Mouse (Mus musculus) hindbrain, embryonic 16.5 days (tissue): Measurements from ENCODE around the gene Kcnt2. TPM values are rescaled to one million over a fixed set of nuclear protein-coding genes. Genes with fewer than 3 reads are reported as not detected.
A peak's percentile ranks its signal among the peaks of the same experiment; 100 is the strongest.

Experiments used
- ATAC-seq: fragments of 200-750 bp; cut with Nextera tagmentation; 2 replicates; pipeline ENCODE4 v1.8.0; 2017; ENCODE audit warnings: moderate TSS enrichment, moderate library complexity
- H3K27ac ChIP-seq: fragments of 300-500 bp; sonication (generic); 2 replicates; pipeline ENCODE4 v1.5.1; 2014; ENCODE audit warnings: low read depth, mild to moderate bottlenecking, control low read depth, low read length, moderate library complexity
- H3K27me3 ChIP-seq: fragments of 300-500 bp; sonication (generic); replicated peaks from 2 replicates; pipeline ENCODE4 v1.6.1; 2014; ENCODE audit warnings: low read length; ENCODE audit not compliant: control insufficient read depth, insufficient read depth
- H3K36me3 ChIP-seq: fragments of 300-500 bp; sonication (generic); 2 replicates; pipeline ENCODE4 v1.6.1; 2014; ENCODE audit warnings: mild to moderate bottlenecking, low read length, moderate library complexity, mixed read lengths; ENCODE audit not compliant: control insufficient read depth, insufficient read depth
- H3K4me1 ChIP-seq: fragments of 300-500 bp; sonication (generic); 2 replicates; pipeline ENCODE4 v1.6.1; 2014; ENCODE audit warnings: low read depth, low read length; ENCODE audit not compliant: control insufficient read depth, insufficient read depth
- H3K4me2 ChIP-seq: fragments of 300-500 bp; sonication (generic); 2 replicates; pipeline ENCODE4 v1.6.1; 2014; ENCODE audit warnings: mild to moderate bottlenecking, low read length, control low read depth, moderate library complexity
- H3K4me3 ChIP-seq: fragments of 300-500 bp; sonication (generic); 2 replicates; pipeline ENCODE4 v1.5.1; 2014; ENCODE audit warnings: mild to moderate bottlenecking, low read length, control low read depth, moderate library complexity
- H3K9ac ChIP-seq: fragments of 300-500 bp; sonication (generic); 2 replicates; pipeline ENCODE4 v1.6.1; 2014; ENCODE audit warnings: low read depth, mild to moderate bottlenecking, control low read depth, low read length, moderate library complexity
- H3K9me3 ChIP-seq: fragments of 300-500 bp; sonication (generic); 2 replicates; pipeline ENCODE4 v1.6.1; 2014; ENCODE audit warnings: mild to moderate bottlenecking, low read length, moderate library complexity; ENCODE audit not compliant: control insufficient read depth
- WGBS: fragments of 180-500 bp; shearing (Covaris S2); extraction: QIAGEN DNeasy Blood & Tissue Kit; methylation state at CpG from one replicate; pipeline ENCODE4 v1.1.7; 2014; 5-methylcytosine and 5-hydroxymethylcytosine counted together
- polyA plus RNA-seq: library from polyadenylated mRNA; unstranded; fragments of >200 nt; fragmentation: Nextera tagmentation; extraction: Ambion mirVana; gene quantifications from 2 replicates; pipeline ENCODE4 v1.2.1, GENCODE M21; 2015

The Kcnt2 gene
- polyA plus RNA-seq, 1 experiment from 2014 or later: 3.1 TPM

- ATAC-seq: no peak
- Histone ChIP-seq H3K4me2 (no peak overlapping the region), H3K36me3 (no peaks in the 10 kb centered on the region), H3K4me3 (no peak overlapping the region), H3K27ac (no peak overlapping the region), H3K27me3 (no peaks in the 10 kb centered on the region), H3K9me3 (no peaks in the 10 kb centered on the region), H3K9ac (no peak overlapping the region), H3K4me1 (no peaks in the 10 kb centered on the region)
- 94% methylated on average over 2 of the region's 2 CpGs for WGBS
Observed at GRCm38 (mm10) chr1:140492237-140492636, 246.3 kb downstream of the Kcnt2 start.

- no peaks in the 10 kb centered on the region for H3K9me3 ChIP-seq
- no peak overlapping the region for H3K27ac ChIP-seq
- no peak for ATAC-seq
- no peaks in the 10 kb centered on the region for H3K27me3 ChIP-seq
- no peak overlapping the region for H3K9ac ChIP-seq
- H3K4me3 ChIP-seq: no peak overlapping the region
- no peaks in the 10 kb centered on the region for H3K36me3 ChIP-seq
- no peak overlapping the region for H3K4me2 ChIP-seq
- H3K4me1 ChIP-seq: no peaks in the 10 kb centered on the region
Observed at GRCm38 (mm10) chr1:140513451-140513850, 267.5 kb downstream of the Kcnt2 start.

GRCm38 (mm10) chr1:140531285-140531908 is 285.4 kb downstream of the Kcnt2 start:
- 38% methylated on average over 4 of the region's 4 CpGs for WGBS
- H3K4me1 ChIP-seq: no peaks in the 10 kb centered on the region
- no peak overlapping the region for H3K4me2 ChIP-seq

DNA sequence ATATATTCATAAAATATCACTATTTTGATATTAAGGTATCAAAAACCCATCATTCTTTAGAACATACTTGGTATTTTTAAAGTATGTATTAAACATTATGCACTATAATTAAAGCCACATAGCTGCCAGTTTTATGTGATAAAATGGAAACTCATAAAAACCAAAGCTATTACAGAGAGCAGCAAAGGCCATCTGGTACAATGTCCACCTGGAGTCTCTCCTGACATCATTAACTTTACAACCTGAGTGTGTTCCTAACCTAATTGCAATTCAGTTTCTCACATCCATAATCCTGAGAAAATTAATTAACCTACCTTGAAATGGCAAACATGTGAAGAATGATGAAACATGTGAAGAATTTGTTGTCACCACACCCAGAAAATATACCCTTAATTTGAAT is 288.9 kb downstream of the Kcnt2 start:
- no peaks in the 10 kb centered on the region for H3K4me1 ChIP-seq
- H3K4me2 ChIP-seq: no peak overlapping the region
- H3K9ac ChIP-seq: no peak overlapping the region
- no peak overlapping the region for H3K27ac ChIP-seq
- H3K4me3 ChIP-seq: no peak overlapping the region
- no peaks in the 10 kb centered on the region for H3K9me3 ChIP-seq
- ATAC-seq: no peak
- H3K27me3 ChIP-seq: no peaks in the 10 kb centered on the region
- no peaks in the 10 kb centered on the region for H3K36me3 ChIP-seq

More at GRCm38 (mm10) chr1:140531285-140531908, 285.4 kb downstream of the Kcnt2 start:
- Histone ChIP-seq H3K9ac (no peak overlapping the region), H3K9me3 (no peaks in the 10 kb centered on the region), H3K4me3 (no peak overlapping the region), H3K27ac (no peak overlapping the region), H3K36me3 (no peaks in the 10 kb centered on the region), H3K27me3 (no peaks in the 10 kb centered on the region)
- peak; percentile 71; the same call in 1 of the 2 replicates for ATAC-seq

- Histone ChIP-seq H3K27me3 (no peaks in the 10 kb centered on the region), H3K9me3 (no peaks in the 10 kb centered on the region), H3K9ac (no peak overlapping the region), H3K36me3 (no peaks in the 10 kb centered on the region), H3K4me2 (no peak overlapping the region), H3K4me1 (no peaks in the 10 kb centered on the region), H3K27ac (no peak overlapping the region), H3K4me3 (no peak overlapping the region)
- ATAC-seq: no peak
- WGBS: 90% methylated on average over 3 of the region's 3 CpGs
Observed at GRCm38 (mm10) chr1:140542066-140542465, 296.1 kb downstream of the Kcnt2 start.

GRCm38 (mm10) chr1:140548711-140549110 is 302.8 kb downstream of the Kcnt2 start:
- Histone ChIP-seq H3K36me3 (no peaks in the 10 kb centered on the region), H3K9me3 (no peaks in the 10 kb centered on the region), H3K27ac (no peak overlapping the region), H3K27me3 (no peaks in the 10 kb centered on the region), H3K4me1 (no peaks in the 10 kb centered on the region), H3K9ac (no peak overlapping the region), H3K4me2 (no peak overlapping the region), H3K4me3 (no peak overlapping the region)
- no peak for ATAC-seq

DNA sequence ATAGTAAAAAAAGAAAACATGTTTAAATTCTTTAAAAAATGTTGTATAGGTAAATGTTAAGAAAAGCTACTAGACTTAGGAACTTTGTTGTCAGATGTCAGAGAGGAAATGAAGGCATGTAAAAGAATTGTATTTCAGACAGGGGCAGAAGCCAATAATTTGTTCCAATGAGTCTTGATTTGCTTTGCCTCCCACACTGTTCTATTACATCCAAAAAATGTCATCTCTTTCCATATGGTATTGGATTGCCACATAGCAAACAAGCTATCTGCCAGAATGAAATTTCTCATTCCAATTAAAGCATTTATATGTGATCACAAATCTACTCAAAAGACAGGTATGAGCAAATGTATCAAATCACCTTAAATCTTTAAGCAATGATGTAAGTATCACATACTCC is 314.8 kb downstream of the Kcnt2 start:
- H3K27me3 ChIP-seq: no peaks in the 10 kb centered on the region
- no peaks in the 10 kb centered on the region for H3K4me1 ChIP-seq
- H3K9me3 ChIP-seq: no peaks in the 10 kb centered on the region
- H3K27ac ChIP-seq: no peak overlapping the region
- ATAC-seq: no peak
- no peak overlapping the region for H3K9ac ChIP-seq
- no peaks in the 10 kb centered on the region for H3K36me3 ChIP-seq
- H3K4me3 ChIP-seq: no peak overlapping the region
- no peak overlapping the region for H3K4me2 ChIP-seq

DNA sequence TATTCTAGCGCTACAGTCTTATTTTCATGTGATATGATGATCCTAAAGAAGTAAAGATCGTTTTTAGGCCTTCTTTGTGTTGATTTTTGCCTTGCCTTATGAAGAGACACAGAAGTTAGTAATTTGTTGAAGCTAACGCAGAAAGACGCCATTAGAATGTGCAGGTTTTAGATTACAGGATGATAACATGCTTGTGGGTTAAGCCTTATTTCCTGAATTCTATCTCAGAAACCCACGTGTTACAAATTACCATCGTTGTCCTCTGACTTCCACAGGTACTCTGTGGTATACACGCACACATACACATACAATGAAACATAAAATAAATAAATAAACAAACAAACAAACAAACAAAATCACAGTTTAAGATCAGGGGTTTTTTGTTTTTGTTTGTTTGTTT is 326.2 kb downstream of the Kcnt2 start:
- WGBS: 88% methylated on average over 7 of the region's 7 CpGs
- H3K36me3 ChIP-seq: no peaks in the 10 kb centered on the region
- H3K4me1 ChIP-seq: no peaks in the 10 kb centered on the region
- ATAC-seq: no peak
- no peaks in the 10 kb centered on the region for H3K27me3 ChIP-seq
- H3K4me2 ChIP-seq: no peak overlapping the region
- H3K9ac ChIP-seq: no peak overlapping the region
- no peak overlapping the region for H3K27ac ChIP-seq
- H3K9me3 ChIP-seq: no peaks in the 10 kb centered on the region
- no peak overlapping the region for H3K4me3 ChIP-seq

DNA sequence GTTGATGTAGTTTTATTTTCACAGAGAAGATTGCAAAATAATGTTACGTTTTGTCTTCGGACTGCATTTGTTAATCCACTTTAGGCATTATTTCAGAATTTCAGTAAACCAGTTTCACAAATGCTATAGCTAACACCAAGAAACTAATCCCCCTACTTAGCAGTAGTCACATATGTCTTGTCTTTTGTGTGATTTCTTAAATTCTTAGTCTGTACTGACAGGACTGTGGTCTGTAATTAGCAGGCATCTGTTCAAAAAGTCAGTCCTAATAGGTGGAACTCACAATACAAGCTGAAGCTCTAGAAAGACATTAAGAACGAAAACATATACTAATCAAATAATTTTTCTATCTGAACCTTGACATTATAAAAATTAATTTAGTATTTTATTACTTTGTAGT is 332.6 kb downstream of the Kcnt2 start:
- 82% methylated on average over 3 of the region's 3 CpGs for WGBS
- Histone ChIP-seq H3K27ac (no peak overlapping the region), H3K9me3 (no peaks in the 10 kb centered on the region), H3K27me3 (no peaks in the 10 kb centered on the region), H3K9ac (no peak overlapping the region), H3K4me2 (no peak overlapping the region), H3K4me3 (no peak overlapping the region), H3K36me3 (no peaks in the 10 kb centered on the region), H3K4me1 (no peaks in the 10 kb centered on the region)
- no peak for ATAC-seq

DNA sequence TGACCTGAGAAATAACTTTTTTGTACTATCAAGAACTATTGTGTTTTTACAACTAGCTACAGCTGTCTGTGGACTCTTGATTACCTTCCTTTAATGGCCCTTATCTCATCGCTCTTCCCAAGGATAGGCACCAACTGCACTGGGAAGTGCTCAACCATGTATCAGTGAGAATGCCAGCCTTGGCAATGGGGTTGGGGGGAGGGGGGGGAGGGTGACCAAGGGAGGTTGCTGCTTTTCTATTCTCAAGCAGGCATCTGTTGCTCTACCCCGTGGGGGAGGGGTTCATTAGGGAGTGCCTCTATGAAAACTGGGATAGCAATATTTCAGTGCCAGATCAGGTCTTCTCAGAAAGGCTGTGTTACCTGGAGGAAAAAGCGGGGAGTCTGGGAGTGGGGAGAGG is 342.3 kb downstream of the Kcnt2 start:
- H3K36me3 ChIP-seq: no peaks in the 10 kb centered on the region
- H3K27me3 ChIP-seq: no peaks in the 10 kb centered on the region
- WGBS: 70% methylated on average over 3 of the region's 3 CpGs
- H3K4me3 ChIP-seq: no peak overlapping the region
- no peak for ATAC-seq
- no peaks in the 10 kb centered on the region for H3K4me1 ChIP-seq
- no peak overlapping the region for H3K4me2 ChIP-seq
- H3K9ac ChIP-seq: no peak overlapping the region
- no peak overlapping the region for H3K27ac ChIP-seq
- no peaks in the 10 kb centered on the region for H3K9me3 ChIP-seq
